Mouse (Mus musculus) thymus, adult 2 months (tissue): ENCODE measurements around the gene Zfp62. TPM values are rescaled to one million over a fixed set of nuclear protein-coding genes. Genes with fewer than 3 reads are reported as not detected.

Source experiments
- DNase-seq: peaks from one replicate; pipeline ENCODE4 v3.0.0; 2021
- H3K27ac ChIP-seq: fragments of 200-500 bp; 2 replicates; pipeline ENCODE4 v1.5.1; 2012; ENCODE audit warnings: low read length, control low read depth; ENCODE audit not compliant: control insufficient read depth, insufficient read depth
- H3K27me3 ChIP-seq: fragments of 200-500 bp; 2 replicates; pipeline ENCODE4 v1.6.1; 2012; ENCODE audit warnings: mild to moderate bottlenecking, low read length, moderate library complexity, mixed read lengths; ENCODE audit not compliant: control insufficient read depth, insufficient read depth
- H3K36me3 ChIP-seq: fragments of 200-500 bp; 2 replicates; pipeline ENCODE4 v1.6.1; 2012; ENCODE audit warnings: mild to moderate bottlenecking, low read length, moderate library complexity; ENCODE audit not compliant: control insufficient read depth, insufficient read depth
- H3K4me1 ChIP-seq: fragments of 200-500 bp; replicated peaks from 2 replicates; pipeline ENCODE4 v1.6.1; 2012; ENCODE audit warnings: low read length; ENCODE audit not compliant: control insufficient read depth, insufficient read depth
- H3K4me3 ChIP-seq: fragments of 200-500 bp; 2 replicates; pipeline ENCODE4 v1.5.1; 2012; ENCODE audit warnings: mild to moderate bottlenecking, low read length, control low read depth, moderate library complexity; ENCODE audit not compliant: control insufficient read depth, insufficient read depth
- CTCF ChIP-seq: fragments of 200-500 bp; IDR thresholded peaks from 2 replicates; pipeline ENCODE4 v1.5.1; 2012; ENCODE audit warnings: mild to moderate bottlenecking, control low read depth, low read length, moderate library complexity, borderline replicate concordance; ENCODE audit not compliant: control insufficient read depth, poor library complexity, insufficient read depth; ENCODE audit errors: extremely low read depth
- POLR2A ChIP-seq: fragments of 200-500 bp; IDR thresholded peaks from 2 replicates; pipeline ENCODE4 v1.6.1; 2012; ENCODE audit warnings: mild to moderate bottlenecking, low read length, control low read depth, moderate library complexity; ENCODE audit not compliant: control insufficient read depth, poor library complexity, insufficient read depth; ENCODE audit errors: extremely low read depth
- whole genome bisulfite sequencing: fragments of 180-500 bp; shearing (Covaris S2); methylation state at CpG from one replicate; pipeline ENCODE4 v1.1.7; 2018; 5-methylcytosine and 5-hydroxymethylcytosine counted together
- polyA plus RNA-seq: library from polyadenylated mRNA; depleted of rRNA; stranded (reverse); fragments of >200 nt; gene quantifications from 2 replicates; pipeline ENCODE4 v1.2.3, GENCODE M21; 2012

Zfp62 gene
- polyA plus RNA-seq, 1 experiment = 6.0 TPM

DNA sequence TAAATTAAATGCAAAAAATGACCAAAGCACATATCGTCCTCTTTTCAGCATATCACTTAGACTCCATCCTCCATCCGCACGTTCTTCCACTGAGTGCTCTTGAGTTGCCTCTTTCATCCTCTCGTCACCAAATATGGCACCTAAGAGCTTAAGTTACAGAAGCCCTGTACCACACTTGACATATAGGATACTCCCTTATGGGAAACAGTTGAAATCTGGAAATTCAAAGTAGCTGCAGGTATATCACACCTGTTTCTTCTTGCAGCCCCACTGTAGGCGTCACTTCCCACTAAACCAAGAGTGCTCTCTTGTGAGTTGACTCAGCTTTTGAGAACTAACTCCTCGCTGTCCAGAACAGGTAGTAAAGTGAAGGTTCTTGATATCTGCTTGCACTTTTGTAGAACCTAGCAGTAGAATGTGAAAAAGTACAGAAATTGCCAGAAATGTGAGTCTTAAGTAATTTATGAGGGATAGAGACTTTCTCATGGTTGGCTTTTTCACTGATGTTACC lies 2.0 kb downstream of the Zfp62 start:
- Histone ChIP-seq H3K27me3 (no peaks in the 10 kb centered on the region), H3K27ac (no peak overlapping the region), H3K4me3 (no peak overlapping the region), H3K36me3 (peaks cover 5% of the 10 kb centered on the region; the same call in 1 of the 2 replicates), H3K4me1 (peaks cover 6% of the 10 kb centered on the region)
- DNase-seq = no peak
- WGBS = 76% methylated on average over 6 of the region's 6 CpGs
- no peak for TF ChIP-seq CTCF
- TF ChIP-seq POLR2A = no peak

DNA sequence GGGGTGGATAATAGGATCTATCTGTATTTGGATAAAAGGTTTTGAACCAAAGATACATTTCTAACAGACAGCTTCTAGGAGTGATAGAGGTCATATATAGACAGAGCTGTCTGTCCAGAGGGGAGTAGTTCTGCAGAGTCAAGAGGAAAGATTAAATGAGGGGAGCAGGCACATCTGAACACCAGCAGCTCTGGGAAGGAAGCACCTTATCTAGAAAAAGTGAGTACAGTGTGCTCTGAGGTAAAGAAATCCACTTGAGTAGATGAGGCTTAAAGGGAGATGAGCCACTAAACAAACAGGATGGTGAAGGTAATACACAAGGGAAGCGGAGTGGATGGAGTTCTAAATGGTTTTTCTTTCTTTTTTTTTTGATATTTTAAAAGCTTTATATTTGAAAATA lies 4.4 kb downstream of the Zfp62 start:
- H3K27ac ChIP-seq = no peak overlapping the region

DNA sequence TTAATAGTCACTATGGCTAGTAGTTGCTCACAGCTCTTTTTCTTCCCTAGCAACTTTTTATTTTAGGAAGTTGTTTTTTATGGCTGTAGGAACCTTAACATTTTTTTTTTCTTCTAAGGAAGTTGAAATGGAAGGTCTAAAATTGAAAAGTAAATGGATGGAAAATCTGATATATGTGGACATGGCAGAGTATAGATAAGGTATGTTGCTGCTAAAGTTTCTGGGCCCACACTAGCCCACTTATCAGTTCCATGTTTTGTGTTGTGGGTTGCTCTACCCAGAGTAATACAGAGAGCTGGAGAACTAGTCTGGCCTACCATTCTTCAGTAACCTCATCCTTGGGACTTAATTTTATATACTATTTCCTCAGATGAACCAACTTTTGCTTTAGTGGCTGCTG lies 9.5 kb downstream of the Zfp62 start:
- DNase-seq = no peak
- no peaks in the 10 kb centered on the region for H3K4me1 ChIP-seq

More for the DNA sequence above, 4.4 kb downstream of the Zfp62 start:
- Histone ChIP-seq H3K36me3 (peaks cover 5% of the 10 kb centered on the region; the same call in 1 of the 2 replicates), H3K27me3 (no peaks in the 10 kb centered on the region), H3K4me3 (no peak overlapping the region), H3K4me1 (peaks cover 3% of the 10 kb centered on the region)
- TF ChIP-seq CTCF = no peak
- no peak for TF ChIP-seq POLR2A
- DNase-seq = no peak
- 92% methylated on average over 1 of the region's 1 CpGs for WGBS

DNA sequence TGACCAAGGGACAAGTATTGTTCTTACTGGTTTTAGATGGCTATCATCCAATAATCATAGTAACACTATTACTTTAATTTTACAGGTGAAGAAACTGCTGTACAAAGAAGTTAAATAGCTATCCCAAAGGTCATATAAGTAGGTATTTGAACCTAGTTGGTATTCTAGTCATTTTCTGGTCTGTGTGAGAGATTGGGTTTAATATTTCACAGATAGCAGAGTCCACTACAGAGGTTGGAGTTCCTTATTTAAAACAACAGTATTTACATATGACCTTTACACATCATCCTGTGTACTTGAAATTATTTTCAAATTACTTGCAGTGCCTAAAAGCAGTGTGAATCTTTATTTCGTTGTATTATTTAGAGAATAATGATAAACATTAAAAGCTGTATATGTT lies 10.4 kb downstream of the Zfp62 start:
- Histone ChIP-seq H3K36me3 (peaks cover 46% of the 10 kb centered on the region), H3K4me1 (no peaks in the 10 kb centered on the region), H3K4me3 (no peak overlapping the region), H3K27ac (no peak overlapping the region), H3K27me3 (no peaks in the 10 kb centered on the region)
- 100% methylated on average over 1 of the region's 1 CpGs for WGBS
- no peak for TF ChIP-seq POLR2A
- TF ChIP-seq CTCF = no peak
- DNase-seq = no peak

More for the DNA sequence above, 9.5 kb downstream of the Zfp62 start:
- H3K27ac ChIP-seq = no peak overlapping the region
- H3K36me3 ChIP-seq = peaks cover 46% of the 10 kb centered on the region
- H3K27me3 ChIP-seq = no peaks in the 10 kb centered on the region
- no peak overlapping the region for H3K4me3 ChIP-seq
- no peak for TF ChIP-seq CTCF
- no peak for TF ChIP-seq POLR2A

DNA sequence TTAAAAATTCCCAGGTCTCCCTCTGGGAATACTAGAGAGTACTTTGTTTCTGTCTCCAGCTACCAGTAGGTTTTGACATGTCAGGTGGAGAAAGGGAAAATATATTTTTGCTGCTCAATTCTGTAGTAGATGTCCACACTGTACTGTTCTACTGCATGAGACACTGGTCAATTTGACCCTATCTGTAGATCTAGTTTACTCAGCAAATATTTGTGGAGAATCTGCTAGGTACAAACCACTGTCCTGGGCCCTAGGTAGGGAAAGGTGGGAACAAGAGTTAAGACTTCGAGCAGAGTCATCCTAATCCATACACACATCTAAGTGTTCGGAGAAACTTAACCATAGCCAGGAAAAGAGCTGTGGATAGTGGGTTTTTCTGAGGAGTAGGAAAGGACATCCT lies 16.2 kb downstream of the Zfp62 start:
- peaks cover 33% of the 10 kb centered on the region for H3K36me3 ChIP-seq
- WGBS = 96% methylated on average over 2 of the region's 2 CpGs
- H3K4me1 ChIP-seq = no peaks in the 10 kb centered on the region
- no peak for DNase-seq
- no peak for TF ChIP-seq POLR2A
- no peaks in the 10 kb centered on the region for H3K27me3 ChIP-seq
- H3K4me3 ChIP-seq = no peak overlapping the region
- H3K27ac ChIP-seq = no peak overlapping the region

DNA sequence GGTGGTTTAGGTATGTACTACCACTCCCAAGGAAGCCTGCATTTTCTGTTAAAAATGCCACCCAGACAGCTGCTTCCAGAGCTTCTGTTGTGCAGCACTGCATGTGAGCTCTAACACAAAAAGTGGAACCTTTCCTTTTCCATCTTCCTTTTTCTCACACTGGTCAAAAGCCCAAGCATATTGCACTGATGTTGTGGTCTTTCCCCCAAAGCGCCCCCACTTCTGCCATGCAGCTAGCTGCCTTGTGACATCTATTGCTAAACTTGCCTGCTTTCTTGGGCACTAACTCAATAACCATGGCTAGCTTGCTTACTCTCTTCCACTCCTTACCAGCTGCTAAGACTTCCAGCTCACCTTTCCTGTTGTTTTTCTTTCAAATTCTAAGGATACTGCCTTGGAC lies 21.4 kb downstream of the Zfp62 start:
- no peaks in the 10 kb centered on the region for H3K36me3 ChIP-seq
- H3K27me3 ChIP-seq = no peaks in the 10 kb centered on the region
- no peaks in the 10 kb centered on the region for H3K4me1 ChIP-seq
- DNase-seq = no peak
- WGBS = 45% methylated on average over 1 of the region's 1 CpGs
- H3K4me3 ChIP-seq = no peak overlapping the region
- no peak overlapping the region for H3K27ac ChIP-seq
- no peak for TF ChIP-seq CTCF
- no peak for TF ChIP-seq POLR2A

DNA sequence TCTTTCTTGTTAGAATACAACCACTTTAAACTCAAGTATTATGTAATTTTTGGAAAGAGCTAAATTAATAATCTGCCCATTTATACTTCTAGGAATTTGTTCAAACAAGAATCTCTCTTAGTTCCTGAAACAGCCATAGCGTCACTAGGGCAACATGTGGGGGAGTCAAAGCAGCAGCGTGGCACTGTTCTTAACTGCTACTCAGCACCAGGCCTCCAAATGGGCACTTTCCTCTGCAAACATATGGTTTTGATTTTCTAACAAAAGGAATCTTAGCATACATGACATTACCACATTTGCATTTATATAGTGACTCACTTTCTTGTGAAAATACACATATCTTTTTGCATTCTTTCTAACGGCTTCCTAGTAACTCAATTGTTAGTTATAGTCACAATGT lies 29.7 kb downstream of the Zfp62 start:
- TF ChIP-seq POLR2A (no peak), CTCF (no peak)
- H3K27me3 ChIP-seq = no peaks in the 10 kb centered on the region
- H3K27ac ChIP-seq = no peak overlapping the region
- DNase-seq = no peak
- WGBS = 88% methylated on average over 3 of the region's 3 CpGs
- H3K36me3 ChIP-seq = no peaks in the 10 kb centered on the region
- H3K4me3 ChIP-seq = no peak overlapping the region
- H3K4me1 ChIP-seq = no peaks in the 10 kb centered on the region
